Mouse (Mus musculus) adrenal gland, postnatal 14 days (tissue): ENCODE data around the gene Lca5l. TPM values are rescaled to one million over a fixed set of nuclear protein-coding genes. Genes with fewer than 3 reads are reported as not detected.

Experiments
- DNase-seq: peaks from one replicate; pipeline ENCODE4 v3.0.0; 2021; ENCODE audit warnings: mixed read lengths
- total RNA-seq: library from RNA; stranded (reverse); gene quantifications from 2 replicates; pipeline ENCODE4 v1.2.3, GENCODE M21; 2021

Gene Lca5l
- total RNA-seq, 1 experiment from 2014 or later: 0.85 TPM

GRCm38 (mm10) chr16:96114729-96115128 is 77.3 kb downstream of the Lca5l start:
- DNase-seq: no peak

GRCm38 (mm10) chr16:96112769-96113168 is 79.3 kb downstream of the Lca5l start:
- no peak for DNase-seq

GRCm38 (mm10) chr16:96110655-96111345 is 81.3 kb downstream of the Lca5l start:
- no peak for DNase-seq

GRCm38 (mm10) chr16:96109673-96110072 is 82.4 kb downstream of the Lca5l start:
- no peak for DNase-seq

Other genes with a start within 250 kb of the Lca5l start
- 35.4 and 38.8 TPM in 2 replicates for gene Psmg1, start 201.3 kb downstream of the Lca5l start, total RNA-seq
- 70.4 and 74.8 TPM in 2 replicates for gene Brwd1, start 109.7 kb downstream of the Lca5l start, total RNA-seq
- gene Hmgn1, start 64.5 kb downstream of the Lca5l start, total RNA-seq: 234 and 260 TPM in 2 replicates
- gene Wrb, start 46.9 kb downstream of the Lca5l start, total RNA-seq: 17.7 and 23.2 TPM in 2 replicates
- 7.9 and 9.9 TPM in 2 replicates for gene Sh3bgr, start 8.2 kb upstream of the Lca5l start, total RNA-seq
- gene B3galt5, start 43.5 kb upstream of the Lca5l start, total RNA-seq: 0.30 TPM in 1 of 2 replicates, not detected in the other